Mouse (Mus musculus) T-cell, adult 2 months (primary cell): ENCODE results near the gene Atp11c.

Experiments used
- DNase-seq: peaks from one replicate; pipeline ENCODE4 v3.0.0; 2022; ENCODE audit warnings: low spot score

The Atp11c gene

DNA sequence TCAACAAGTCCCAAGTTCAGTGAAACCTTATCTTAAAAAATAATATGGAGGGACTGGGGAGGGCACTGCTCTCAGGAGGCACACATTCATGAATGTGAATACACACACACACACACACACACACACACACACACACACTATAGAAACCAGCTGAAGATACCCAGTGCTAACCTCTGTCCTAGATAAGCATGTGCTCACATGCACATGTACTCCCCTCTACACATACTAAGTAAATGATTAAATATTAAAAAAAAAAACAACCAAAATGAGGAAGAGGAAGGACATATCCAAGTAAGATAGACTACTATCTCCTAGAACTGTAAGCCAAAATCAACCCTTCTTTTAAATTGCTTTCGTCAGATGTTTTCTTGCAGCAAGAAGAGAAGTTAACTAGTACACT, 205.6 kb downstream of the Atp11c start:
- DNase-seq = no peak

- no peak for DNase-seq
Measured at GRCm38 (mm10) chrX:60381711-60382110, 210.8 kb downstream of the Atp11c start.

GRCm38 (mm10) chrX:60380386-60380785, 212.1 kb downstream of the Atp11c start:
- DNase-seq = no peak

DNA sequence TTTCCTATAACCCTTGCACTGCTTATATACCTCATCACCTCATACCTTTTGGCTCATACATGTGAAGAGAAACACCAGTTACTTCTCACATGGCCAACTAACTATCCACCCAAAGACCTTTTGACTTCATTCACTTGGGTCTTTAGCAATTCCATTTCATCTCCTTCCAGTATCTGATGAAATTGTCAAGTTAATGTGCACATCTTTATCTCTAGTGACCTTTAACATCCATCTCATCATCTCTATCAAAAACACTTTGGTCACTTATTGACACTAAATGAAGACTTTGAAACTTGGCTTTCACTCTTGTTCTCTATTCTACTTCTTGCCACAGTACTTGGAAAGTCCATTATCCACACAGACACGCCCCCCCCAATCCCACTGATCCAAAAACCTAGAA, 243.8 kb downstream of the Atp11c start:
- DNase-seq = no peak

- no peak for DNase-seq
Measured at GRCm38 (mm10) chrX:60345447-60345846, 247.1 kb downstream of the Atp11c start.

DNA sequence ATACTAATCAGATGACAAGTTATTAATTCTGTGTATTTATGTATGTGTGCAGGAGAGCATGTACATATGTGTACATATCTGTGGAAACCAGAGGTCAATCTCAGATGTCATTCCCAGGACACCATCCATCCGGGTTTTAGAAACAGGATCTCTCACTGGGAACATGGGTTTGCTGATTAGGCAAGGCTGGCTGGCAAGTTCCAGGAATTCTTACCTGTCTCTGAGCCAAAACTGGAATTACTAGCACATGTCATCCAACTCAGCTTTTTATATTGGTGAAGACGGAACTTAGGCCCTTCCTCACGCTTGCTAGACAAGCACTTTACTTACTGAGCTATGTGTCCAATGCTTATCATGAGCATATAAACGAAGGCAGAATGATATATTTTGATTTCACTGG, 247.5 kb downstream of the Atp11c start:
- DNase-seq = no peak

DNA sequence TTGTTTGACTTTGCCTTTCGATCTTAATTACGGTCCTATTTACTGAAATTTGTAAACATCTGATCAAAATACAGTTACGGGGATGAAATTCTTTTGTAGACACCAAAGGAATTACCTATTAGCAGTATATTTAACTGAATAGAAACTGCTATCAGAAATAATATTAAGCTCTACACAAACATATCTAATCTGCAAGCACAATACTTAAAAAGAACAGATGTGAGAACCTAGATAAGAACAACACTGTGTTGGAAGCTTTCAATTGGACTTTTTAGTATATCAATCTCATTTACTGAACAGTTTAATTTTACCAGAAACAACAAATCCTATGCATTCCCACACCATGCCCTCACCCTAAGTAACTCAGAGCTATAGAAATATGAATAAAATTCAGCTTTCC, 262.8 kb downstream of the Atp11c start:
- no peak for DNase-seq

DNA sequence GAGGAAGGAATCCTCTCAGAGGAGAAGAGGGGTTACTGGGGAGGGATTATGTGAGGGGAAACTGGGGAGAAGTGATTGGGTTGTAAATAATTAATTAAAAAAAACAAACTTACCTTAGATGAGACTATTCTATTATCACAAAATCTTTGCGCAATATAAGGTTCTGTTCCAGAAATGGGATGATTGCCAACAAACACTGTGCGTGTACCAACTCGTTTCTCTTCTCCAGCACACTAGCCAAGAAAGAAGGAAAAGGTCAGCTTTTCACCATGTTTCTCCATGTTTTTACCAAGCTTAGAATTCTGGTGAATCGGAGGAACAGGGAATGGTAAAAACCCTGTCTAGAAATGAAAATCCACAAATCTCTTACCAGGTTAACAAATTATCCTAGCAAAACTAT, 271.2 kb downstream of the Atp11c start:
- no peak for DNase-seq

- no peak for DNase-seq
Measured at GRCm38 (mm10) chrX:60317661-60318060, 274.8 kb downstream of the Atp11c start.

DNA sequence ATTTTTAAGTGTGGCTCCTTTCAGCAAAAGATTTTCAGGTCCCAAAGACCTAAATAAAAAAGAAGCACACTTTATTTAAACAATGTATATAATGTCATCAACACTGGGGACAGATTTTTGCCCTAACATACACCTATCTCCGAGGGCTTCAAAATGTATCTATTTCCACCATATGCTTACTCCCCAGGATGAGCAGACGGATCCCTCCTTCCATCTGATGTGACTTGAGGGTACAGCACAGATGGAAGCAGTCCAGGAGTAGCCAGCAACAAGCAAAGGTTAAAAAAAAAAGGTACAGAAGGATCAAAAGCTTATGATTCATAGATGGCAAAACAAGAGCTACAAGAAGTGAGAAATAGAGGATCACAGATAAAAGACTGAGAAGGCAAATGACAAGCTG, 300.2 kb downstream of the Atp11c start:
- DNase-seq = no peak

DNA sequence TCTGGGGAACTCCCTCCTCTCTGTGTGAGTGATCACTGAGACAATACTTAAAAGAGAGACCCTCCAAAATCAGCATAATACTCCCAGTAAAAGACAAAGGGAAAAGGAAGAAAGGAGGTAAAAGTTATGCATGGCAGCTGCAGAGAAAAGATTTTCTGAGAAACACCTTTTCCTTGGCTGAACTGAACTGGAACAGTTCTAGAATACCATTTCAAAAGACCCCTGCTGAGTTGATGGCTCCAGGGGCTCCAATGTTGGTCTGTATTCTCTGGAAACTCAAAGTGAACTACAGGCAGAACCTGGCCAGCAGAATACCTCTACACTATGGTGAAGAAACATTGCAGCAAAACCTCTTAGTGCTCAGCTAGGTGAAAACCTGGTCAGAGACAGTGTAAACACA, 337.2 kb downstream of the Atp11c start:
- no peak for DNase-seq

DNA sequence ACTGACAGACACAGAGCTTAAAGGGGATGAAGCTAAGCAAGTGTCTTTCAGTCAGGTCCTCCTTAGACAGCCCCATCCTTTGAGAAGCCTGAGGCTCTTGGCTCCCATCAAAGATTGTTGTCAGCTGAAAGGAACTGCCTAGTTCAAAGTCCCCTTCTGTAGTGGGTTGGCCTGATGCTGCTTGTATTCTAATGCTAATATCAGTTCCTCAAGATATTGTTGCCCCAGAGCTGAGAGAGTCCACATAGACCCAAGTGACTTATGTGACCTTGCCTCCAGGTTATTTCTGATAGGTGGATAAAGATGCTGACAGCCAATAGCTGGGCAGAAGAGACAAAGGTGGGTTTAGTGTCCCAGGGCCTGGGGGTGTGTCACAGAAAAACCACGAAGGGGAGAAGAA, 404.8 kb downstream of the Atp11c start:
- DNase-seq = no peak

- no peak for DNase-seq
Measured at GRCm38 (mm10) chrX:60182611-60183010, 409.9 kb downstream of the Atp11c start.

DNA sequence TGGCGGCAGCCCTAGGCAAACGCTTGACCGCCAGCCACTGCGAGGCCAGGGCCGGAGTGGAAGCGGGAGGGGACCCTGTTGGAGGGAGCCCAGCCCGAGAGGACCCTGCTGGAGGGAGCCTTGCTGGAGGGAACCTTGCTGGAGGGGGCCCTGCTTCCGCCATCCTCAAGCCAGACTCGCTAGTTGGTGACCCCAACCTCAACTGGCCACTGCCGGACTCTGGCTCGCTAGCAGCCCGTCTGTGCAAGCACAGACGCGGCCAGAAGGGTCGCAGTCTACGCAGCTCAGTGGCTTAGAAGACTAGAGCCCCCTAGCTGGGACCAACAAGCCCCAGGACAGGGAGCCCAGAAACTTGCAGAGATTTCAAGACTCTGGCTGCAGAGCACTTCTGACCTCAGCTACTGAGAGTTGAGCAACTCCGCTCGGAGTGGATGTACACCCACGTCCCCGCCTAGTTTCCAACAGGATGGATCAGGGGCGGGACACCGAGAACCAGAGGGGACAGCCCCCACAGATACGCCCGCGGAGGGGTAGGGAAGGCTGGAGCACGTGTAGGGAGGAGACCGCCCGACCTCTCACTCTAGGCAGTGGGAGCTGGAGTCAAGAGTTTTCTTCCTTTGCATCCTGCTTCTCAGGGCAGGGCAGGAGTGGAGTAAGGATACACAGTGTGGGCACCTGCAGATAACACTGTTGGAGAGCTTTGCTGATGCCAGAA, 413.6 kb downstream of the Atp11c start, which contains the start of gene Mcf2:
Gene Mcf2 (minus strand): TSS at position 346 of the 715 bp plus-strand sequence.
- DNase-seq = no peak

DNA sequence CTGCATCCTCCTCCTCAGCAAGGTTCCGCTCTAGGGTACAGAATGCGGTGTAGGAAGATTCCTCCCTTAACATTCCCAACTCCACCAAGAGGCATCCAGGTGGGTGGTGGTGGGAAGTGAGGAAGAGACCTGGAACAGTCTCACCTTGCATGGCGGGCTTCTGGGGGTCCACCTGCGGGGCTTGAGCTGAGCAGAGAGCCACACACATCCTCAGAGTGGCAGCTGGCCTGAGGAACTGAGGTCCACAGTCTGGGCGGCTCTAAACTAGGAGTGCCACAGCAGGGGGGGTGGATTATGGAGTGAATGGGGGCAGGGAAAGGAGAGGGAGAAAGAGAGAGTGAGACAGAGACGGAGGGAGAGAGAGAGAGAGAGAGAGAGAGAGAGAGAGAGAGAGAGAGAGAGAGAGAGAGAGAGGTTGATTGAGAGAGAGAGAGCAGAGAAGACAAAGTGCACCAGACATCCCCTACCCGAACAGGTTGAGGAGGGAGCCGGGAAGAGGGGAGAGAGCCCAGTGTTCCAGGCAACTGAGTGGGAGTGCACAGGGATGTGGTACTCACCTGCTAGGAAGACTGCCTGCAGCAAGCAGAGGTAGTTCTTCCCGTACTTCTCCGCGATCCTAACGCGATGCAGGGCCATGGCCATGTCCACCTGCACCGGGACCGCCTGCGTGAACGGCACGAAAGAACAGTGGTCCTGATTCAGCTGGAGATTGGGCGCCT, 414.3 kb downstream of the Atp11c start:
- no peak for DNase-seq
